Mouse (Mus musculus): ENCODE data around the gene Vps4b.

DNA sequence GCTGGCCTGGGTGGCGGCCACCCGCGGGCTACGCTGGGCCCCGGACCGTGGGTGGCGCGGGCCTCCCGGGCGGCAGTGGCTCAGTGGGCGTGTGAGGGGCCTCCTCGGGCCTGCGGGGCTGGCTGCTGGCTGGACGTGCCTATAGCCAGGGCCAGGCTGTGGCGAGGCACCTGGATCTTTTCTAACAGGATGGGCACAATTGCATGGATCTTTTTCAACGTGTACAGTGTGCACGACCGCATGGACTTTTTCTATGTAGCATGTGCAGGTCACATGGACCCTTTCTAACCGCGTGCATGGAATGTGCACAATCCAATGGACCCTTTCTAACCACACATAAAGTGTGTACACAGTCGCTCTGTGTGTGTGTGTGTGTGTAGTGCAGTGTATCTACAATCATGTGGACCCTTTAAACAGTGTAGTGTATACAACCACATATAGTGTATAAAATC is 82.0 kb downstream of the Vps4b start:
- no peak for TF ChIP-seq CTCF (IDR thresholded peaks at IDR 0.05)
- no peak for TF ChIP-seq EP300 (IDR thresholded peaks at IDR 0.05)

All from lung, postnatal 0 days (tissue).